8 mouse cellular contexts compared by ENCODE assay signal in genomic region chr12:102384819-102385218, GRCm38 (mm10). TPM values are rescaled to one million over a fixed set of nuclear protein-coding genes. Genes with fewer than 3 reads are reported as not detected.
DNase-seq lines count a peak whose midpoint lies in the region; ATAC-seq lines count a peak whose summit lies in the region.

No protein-coding gene starts in this region.

- H3K4me2 ChIP-seq in stomach, embryonic 16.5 days (ENCODE audit: low read depth, low read length), result no peak overlapping the region

- WGBS in stomach, embryonic 16.5 days, result 12% methylated on average over 3 of the region's 3 CpGs

- no peaks in the 10 kb centered on the region for H3K9me3 ChIP-seq in stomach, embryonic 16.5 days (replicated peaks; ENCODE audit: control insufficient read depth, low read length)

- peak; percentile 70 for ATAC-seq in megakaryocyte-erythroid progenitor cell, adult 5-6 weeks (replicated peaks; ENCODE audit: low FRiP score, low TSS enrichment, poor library complexity, severe bottlenecking)
- ATAC-seq in stomach, embryonic 16.5 days (ENCODE audit: insufficient read depth, low FRiP score), result 0 out of 2 replicates have a peak, but pooled peaks have one; percentile 30

- H3K27ac ChIP-seq in stomach, embryonic 16.5 days (ENCODE audit: low read length), result no peak overlapping the region

- H3K27me3 ChIP-seq in stomach, embryonic 16.5 days (ENCODE audit: control insufficient read depth, insufficient read depth, low read length), result no peaks in the 10 kb centered on the region

- no peak overlapping the region for H3K4me3 ChIP-seq in stomach, embryonic 16.5 days (replicated peaks; ENCODE audit: low read length)

- H3K9ac ChIP-seq in stomach, embryonic 16.5 days (ENCODE audit: low read length), result no peak overlapping the region

- DNase-seq in heart, adult 18-20 months, result peak; percentile 36 to 71
- no peak for DNase-seq in heart, adult 9 months (ENCODE audit: low spot score in 2 of 2)
- DNase-seq in urinary bladder, postnatal 25 days (ENCODE audit: low spot score), result peak; percentile 23
- no peak for DNase-seq in urinary bladder, adult 2 months (ENCODE audit: low spot score)
- peak; percentile 31 for DNase-seq in embryo, embryonic 9.5 days (ENCODE audit: extremely low spot score)
- peak; percentile 57 to 63 for DNase-seq in kidney, postnatal 4 days

- H3K36me3 ChIP-seq in stomach, embryonic 16.5 days (ENCODE audit: control insufficient read depth, insufficient read depth, low read length), result no peaks in the 10 kb centered on the region

- no peaks in the 10 kb centered on the region for H3K4me1 ChIP-seq in stomach, embryonic 16.5 days (ENCODE audit: control insufficient read depth, insufficient read depth, low read length)

RNA-seq across cellular contexts. Expression of gene Lgmn, which starts 54.8 kb away (rescaled TPM):
- total RNA-seq in heart, adult 18-20 months (2021), result 10 to 100 TPM; 60.6 to 61.5 TPM
- 73.4 and 84.0 TPM in 2 replicates for polyA plus RNA-seq in urinary bladder, adult 2 months (2012; rRNA removed)
- total RNA-seq in megakaryocyte-erythroid progenitor cell, adult 5-6 weeks (2014; fragmentation: Nextera tagmentation), result not detected in 2 replicates
- 0.14 and 0.38 TPM in 2 replicates for total RNA-seq in megakaryocyte-erythroid progenitor cell, adult 5-6 weeks (2017)
- 86.5 and 90.3 TPM in 2 replicates for polyA plus RNA-seq in stomach, embryonic 16.5 days (2015; fragmentation: Nextera tagmentation; extraction: Ambion mirVana)

Comparison
In these comparisons a context has a peak if more than half of its experiments do, and no peak if none do; other contexts are left out.
1. DNase-seq: peak in heart, adult 18-20 months (2 of 2), urinary bladder, postnatal 25 days (single experiment), embryo, embryonic 9.5 days (single experiment) and kidney, postnatal 4 days (2 of 2); none in heart, adult 9 months (0 of 2) and urinary bladder, adult 2 months (single experiment).
2. RNA of gene Lgmn, which starts 54.8 kb away (total RNA-seq): 60.6 to 61.5 TPM in heart, adult 18-20 months; 0.14 to 0.38 TPM in megakaryocyte-erythroid progenitor cell, adult 5-6 weeks; every median in the first group is over 10 times any median in the second.